Mouse (Mus musculus) C3H10T1/2 (cell line): ENCODE results near the gene Capn11. TPM values are rescaled to one million over a fixed set of nuclear protein-coding genes. Genes with fewer than 3 reads are reported as not detected.

Experiments used
- polyA plus RNA-seq, 2 experiments: library from polyadenylated mRNA; unstranded; fragments of >200 nt; fragmentation: generic; extraction: Trizol; gene quantifications; one replicate each; pipeline ENCODE4 v1.2.1; 2012; ENCODE audit warnings: missing spikeins in 2 of 2

Capn11 gene
- under 1 TPM in 1 of 2 experiments, not detected in 1; 0.35 TPM for polyA plus RNA-seq

GRCm38 (mm10) chr17:45659225-45659624 is at the start of gene Capn11:
Capn11 (minus strand) TSS chr17:45659325.

GRCm38 (mm10) chr17:45686716-45687115 is 27.6 kb upstream of the Capn11 start, which contains the start of gene Tmem63b:
Tmem63b (minus strand) TSS chr17:45686905.

GRCm38 (mm10) chr17:45686093-45686619 is 27.0 kb upstream of the Capn11 start, which contains the start of gene Mrpl14:
Mrpl14 (plus strand) TSS chr17:45686322.

GRCm38 (mm10) chr17:45601877-45602304 is 57.2 kb downstream of the Capn11 start, which contains the start of gene Mymx:
Mymx (minus strand) TSS chr17:45602102.

GRCm38 (mm10) chr17:45599446-45600242 is 59.5 kb downstream of the Capn11 start, which contains the start of gene Slc29a1:
Slc29a1 (minus strand) TSS chr17:45599606.

Other genes with a start within 250 kb of the Capn11 start
- gene Cdc5l, start 225.6 kb downstream of the Capn11 start, polyA plus RNA-seq = 10 to 100 TPM in 1 of 2 experiments, 1 to 10 TPM in 1; 5.8 to 30.7 TPM
- under 1 TPM; 0.02 to 0.18 TPM for gene Spats1, start 183.9 kb downstream of the Capn11 start, polyA plus RNA-seq
- 1 to 10 TPM; 8.8 to 9.1 TPM for gene Aars2, start 152.5 kb downstream of the Capn11 start, polyA plus RNA-seq
- not detected for gene Tcte1, start 135.9 kb downstream of the Capn11 start, polyA plus RNA-seq
- gene Tmem151b, start 109.6 kb downstream of the Capn11 start, polyA plus RNA-seq = under 1 TPM; under 0.01 to 0.01 TPM
- gene Nfkbie, start 103.6 kb downstream of the Capn11 start, polyA plus RNA-seq = 10 to 100 TPM; 10.4 to 27.8 TPM
- gene Slc35b2, start 95.5 kb downstream of the Capn11 start, polyA plus RNA-seq = 100 to 1,000 TPM; 102 to 176 TPM
- gene Hsp90ab1, start 86.1 kb downstream of the Capn11 start, polyA plus RNA-seq = 1,000 to 10,000 TPM; 1,208 to 1,445 TPM
- 100 to 1,000 TPM; 278 to 332 TPM for gene Slc29a1, start 59.7 kb downstream of the Capn11 start, polyA plus RNA-seq
- under 1 TPM; 0.05 to 0.26 TPM for gene Mymx, start 57.2 kb downstream of the Capn11 start, polyA plus RNA-seq
- gene Mrpl14, start 27.0 kb upstream of the Capn11 start, polyA plus RNA-seq = 100 to 1,000 TPM; 383 to 513 TPM
- 10 to 100 TPM; 20.6 to 48.1 TPM for gene Tmem63b, start 27.6 kb upstream of the Capn11 start, polyA plus RNA-seq
- not detected for gene 1600014C23Rik, start 74.5 kb upstream of the Capn11 start, polyA plus RNA-seq